Comparison of ENCODE assay signal across 8 mouse cellular contexts in genomic region chr8:22397811-22398141, GRCm38 (mm10). TPM values are rescaled to one million over a fixed set of nuclear protein-coding genes. Genes with fewer than 3 reads are reported as not detected.
DNase-seq lines count a peak whose midpoint lies in the region; ATAC-seq and TF ChIP-seq lines count a peak whose summit lies in the region.

No protein-coding gene starts in this region.

- no peaks in the 10 kb centered on the region for H3K36me3 ChIP-seq in lung, embryonic 15.5 days
- H3K36me3 ChIP-seq in embryonic facial prominence, embryonic 12.5 days: no peaks in the 10 kb centered on the region
- H3K36me3 ChIP-seq in limb, embryonic 11.5 days (ENCODE audit: control insufficient read depth, insufficient read depth, low read length): no peaks in the 10 kb centered on the region

- peak overlapping the region; percentile 81 for H3K4me2 ChIP-seq in lung, embryonic 15.5 days
- peak overlapping the region; percentile 63 for H3K4me2 ChIP-seq in embryonic facial prominence, embryonic 12.5 days (replicated peaks)
- peak overlapping the region; percentile 91 for H3K4me2 ChIP-seq in limb, embryonic 11.5 days (ENCODE audit: low read depth, severe bottlenecking)

- H3K9me3 ChIP-seq in lung, embryonic 15.5 days: no peaks in the 10 kb centered on the region
- H3K9me3 ChIP-seq in embryonic facial prominence, embryonic 12.5 days: no peaks in the 10 kb centered on the region
- no peaks in the 10 kb centered on the region for H3K9me3 ChIP-seq in limb, embryonic 11.5 days (ENCODE audit: control insufficient read depth, low read length)

- TF ChIP-seq POLR2A in olfactory bulb, adult 2 months (IDR thresholded peaks at IDR 0.05; ENCODE audit: insufficient read depth, low read depth, low read length): no peak

- TF ChIP-seq CTCF in olfactory bulb, adult 2 months (IDR thresholded peaks at IDR 0.05; ENCODE audit: insufficient read depth, low read depth, low read length): no peak

- H3K27ac ChIP-seq in lung, embryonic 15.5 days: peak overlapping the region; percentile 80
- peak overlapping the region; percentile 32; the same call in 1 of the 2 replicates for H3K27ac ChIP-seq in embryonic facial prominence, embryonic 12.5 days
- no peak overlapping the region for H3K27ac ChIP-seq in limb, embryonic 11.5 days (replicated peaks; ENCODE audit: low read depth, low read length)
- peak overlapping the region; percentile 35; the same call in 1 of the 2 replicates for H3K27ac ChIP-seq in olfactory bulb, adult 2 months (ENCODE audit: insufficient read depth, low read depth, low read length)

- DNase-seq in lung, postnatal 4 days: no peak
- DNase-seq in limb, embryonic 11.5 days (ENCODE audit: low spot score): no peak
- DNase-seq in ovary, adult 18-20 months (ENCODE audit: low spot score): no peak
- DNase-seq in urinary bladder, postnatal 14 days (ENCODE audit: low spot score): no peak
- DNase-seq in embryo, embryonic 10.5 days (ENCODE audit: low spot score): no peak

- H3K9ac ChIP-seq in lung, embryonic 15.5 days: peak overlapping the region; percentile 75
- peak overlapping the region; percentile 54 for H3K9ac ChIP-seq in embryonic facial prominence, embryonic 12.5 days
- peak overlapping the region; percentile 80 for H3K9ac ChIP-seq in limb, embryonic 11.5 days (ENCODE audit: low read length)

- WGBS in lung, embryonic 15.5 days: 1% methylated on average over 13 of the region's 13 CpGs
- WGBS in embryonic facial prominence, embryonic 12.5 days: under 1% methylated on average over 13 of the region's 13 CpGs
- 2% methylated on average over 13 of the region's 13 CpGs for WGBS in limb, embryonic 11.5 days
- WGBS in olfactory bulb, adult 2 months: under 1% methylated on average over 13 of the region's 13 CpGs

- ATAC-seq in lung, embryonic 15.5 days (ENCODE audit: borderline replicate concordance, extremely low read depth, low FRiP score, low TSS enrichment): no peak
- ATAC-seq in embryonic facial prominence, embryonic 12.5 days (ENCODE audit: insufficient number of reproducible peaks, insufficient read depth, low FRiP score, low TSS enrichment): no peak
- ATAC-seq in limb, embryonic 11.5 days (ENCODE audit: insufficient number of reproducible peaks, low FRiP score, low TSS enrichment, low read depth): no peak

- H3K27me3 ChIP-seq in lung, embryonic 15.5 days: no peaks in the 10 kb centered on the region
- H3K27me3 ChIP-seq in embryonic facial prominence, embryonic 12.5 days: no peaks in the 10 kb centered on the region
- H3K27me3 ChIP-seq in limb, embryonic 11.5 days (ENCODE audit: control insufficient read depth, insufficient read depth, low read length): no peaks in the 10 kb centered on the region

- H3K4me3 ChIP-seq in lung, embryonic 15.5 days: peak overlapping the region; percentile 91
- peak overlapping the region; percentile 67 for H3K4me3 ChIP-seq in embryonic facial prominence, embryonic 12.5 days
- H3K4me3 ChIP-seq in limb, embryonic 11.5 days (ENCODE audit: low read depth, low read length): peak overlapping the region; percentile 74
- H3K4me3 ChIP-seq in olfactory bulb, adult 2 months (ENCODE audit: insufficient read depth, low read depth, low read length): peak overlapping the region; percentile 69

- peaks cover 14% of the 10 kb centered on the region for H3K4me1 ChIP-seq in lung, embryonic 15.5 days
- H3K4me1 ChIP-seq in embryonic facial prominence, embryonic 12.5 days: peaks cover 11% of the 10 kb centered on the region; the same call in 1 of the 2 replicates
- H3K4me1 ChIP-seq in limb, embryonic 11.5 days (ENCODE audit: control insufficient read depth, insufficient read depth, low read length): no peaks in the 10 kb centered on the region
- no peaks in the 10 kb centered on the region for H3K4me1 ChIP-seq in olfactory bulb, adult 2 months (ENCODE audit: control insufficient read depth, insufficient read depth, low read length)

RNA-seq across cellular contexts. Expression of gene Slc25a15, which starts 0.6 kb away (rescaled TPM):
- 19.1 and 20.6 TPM in 2 replicates for polyA plus RNA-seq in lung, embryonic 15.5 days (2015; fragmentation: Nextera tagmentation; extraction: Ambion mirVana)
- 16.1 and 16.8 TPM in 2 replicates for polyA plus RNA-seq in embryonic facial prominence, embryonic 12.5 days (2016; fragmentation: Nextera tagmentation; extraction: Ambion mirVana)
- polyA plus RNA-seq in limb, embryonic 11.5 days (2014; fragmentation: Nextera tagmentation; extraction: Ambion mirVana): 14.6 and 16.7 TPM in 2 replicates
- polyA plus RNA-seq in olfactory bulb, adult 2 months (2012; ENCODE audit: insufficient read depth, insufficient read length, low replicate concordance, missing spikeins): not detected in 2 replicates

RNA-seq across cellular contexts. Expression of gene Mrps31, which starts 13.4 kb away (rescaled TPM):
- 36.1 and 37.6 TPM in 2 replicates for polyA plus RNA-seq in lung, embryonic 15.5 days (2015; fragmentation: Nextera tagmentation; extraction: Ambion mirVana)
- polyA plus RNA-seq in embryonic facial prominence, embryonic 12.5 days (2016; fragmentation: Nextera tagmentation; extraction: Ambion mirVana): 38.4 and 40.6 TPM in 2 replicates
- 44.4 and 45.7 TPM in 2 replicates for polyA plus RNA-seq in limb, embryonic 11.5 days (2014; fragmentation: Nextera tagmentation; extraction: Ambion mirVana)
- not detected in 2 replicates for polyA plus RNA-seq in olfactory bulb, adult 2 months (2012; ENCODE audit: insufficient read depth, insufficient read length, low replicate concordance, missing spikeins)

Comparison
In these comparisons a context has a peak if more than half of its experiments do, and no peak if none do; other contexts are left out.
1. RNA of gene Mrps31, which starts 13.4 kb away (polyA plus RNA-seq): 44.4 to 45.7 TPM in limb, embryonic 11.5 days, 38.4 to 40.6 TPM in embryonic facial prominence, embryonic 12.5 days and 36.1 to 37.6 TPM in lung, embryonic 15.5 days; not detected in olfactory bulb, adult 2 months; every median in the first group is over 10 times any median in the second.
2. Peak in every context shown above with its lines, with median percentiles within 50 percentile points of each other: H3K4me2 ChIP-seq, H3K4me3 ChIP-seq and H3K9ac ChIP-seq.